Mouse (Mus musculus) limb, embryonic 11.5 days (tissue): ENCODE data around the gene Zfp385b. TPM values are rescaled to one million over a fixed set of nuclear protein-coding genes. Genes with fewer than 3 reads are reported as not detected.

ENCODE experiments used
- ATAC-seq: fragments of 200-750 bp; cut with Nextera tagmentation; 2 replicates; pipeline ENCODE4 v1.8.0; 2017; ENCODE audit warnings: low read depth; ENCODE audit not compliant: insufficient number of reproducible peaks, low FRiP score, low TSS enrichment
- DNase-seq: peaks from one replicate; pipeline ENCODE4 v3.0.0-alpha.2; 2015; ENCODE audit warnings: low spot score
- H3K27ac ChIP-seq: fragments of 300-500 bp; sonication (generic); replicated peaks from 2 replicates; pipeline ENCODE4 v1.5.1; 2014; ENCODE audit warnings: low read depth, mild to moderate bottlenecking, low read length
- H3K27me3 ChIP-seq: fragments of 300-500 bp; sonication (generic); 2 replicates; pipeline ENCODE4 v1.6.1; 2014; ENCODE audit warnings: mild to moderate bottlenecking, low read length, mixed read lengths; ENCODE audit not compliant: control insufficient read depth, insufficient read depth
- H3K36me3 ChIP-seq: fragments of 300-500 bp; sonication (generic); 2 replicates; pipeline ENCODE4 v1.6.1; 2014; ENCODE audit warnings: mild to moderate bottlenecking, low read length, moderate library complexity, mixed read lengths; ENCODE audit not compliant: control insufficient read depth, insufficient read depth
- H3K4me1 ChIP-seq: fragments of 300-500 bp; sonication (generic); 2 replicates; pipeline ENCODE4 v1.6.1; 2014; ENCODE audit warnings: low read length, mixed read lengths; ENCODE audit not compliant: control insufficient read depth, insufficient read depth
- H3K4me2 ChIP-seq: fragments of 300-500 bp; sonication (generic); 2 replicates; pipeline ENCODE4 v1.6.1; 2014; ENCODE audit warnings: low read depth, mild to moderate bottlenecking, moderate library complexity; ENCODE audit not compliant: severe bottlenecking
- H3K4me3 ChIP-seq: fragments of 300-500 bp; sonication (generic); 2 replicates; pipeline ENCODE4 v1.5.1; 2014; ENCODE audit warnings: low read depth, low read length
- H3K9ac ChIP-seq: fragments of 300-500 bp; sonication (generic); 2 replicates; pipeline ENCODE4 v1.6.1; 2014; ENCODE audit warnings: mild to moderate bottlenecking, low read length
- H3K9me3 ChIP-seq: fragments of 300-500 bp; sonication (generic); 2 replicates; pipeline ENCODE4 v1.6.1; 2016; ENCODE audit warnings: low read length; ENCODE audit not compliant: control insufficient read depth
- WGBS: fragments of 180-500 bp; shearing (Covaris S2); extraction: QIAGEN DNeasy Blood & Tissue Kit; methylation state at CpG from one replicate; pipeline ENCODE4 v1.1.7; 2014; 5-methylcytosine and 5-hydroxymethylcytosine counted together
- polyA plus RNA-seq: library from polyadenylated mRNA; unstranded; fragments of >200 nt; fragmentation: Nextera tagmentation; extraction: Ambion mirVana; gene quantifications from 2 replicates; pipeline ENCODE4 v1.2.1, GENCODE M21; 2014

The Zfp385b gene
- 0.64 and 1.2 TPM in 2 replicates for polyA plus RNA-seq

DNA sequence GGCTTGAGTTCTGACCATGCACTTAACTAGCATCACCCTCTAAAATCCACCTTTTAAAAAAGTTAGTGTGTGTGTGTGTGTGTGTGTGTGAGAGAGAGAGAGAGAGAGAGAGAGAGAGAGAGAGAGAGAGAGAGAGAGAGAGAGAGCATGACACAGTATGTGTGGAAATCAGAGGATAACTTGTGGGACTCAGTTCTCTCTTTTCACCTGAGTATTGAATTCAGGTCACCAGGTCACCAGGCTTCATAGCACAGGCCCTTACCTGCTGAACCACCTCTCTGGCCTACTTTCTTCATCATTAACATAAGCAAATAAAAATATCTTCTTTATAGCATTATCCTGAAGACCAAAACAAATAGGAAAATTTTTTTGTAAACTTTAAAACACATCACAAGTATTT lies at the start of gene Zfp385b:
TSS of gene Zfp385b (minus strand) at position 101 of the 400 bp plus-strand sequence.
- ATAC-seq = no peak
- Histone ChIP-seq H3K27me3 (peaks cover 16% of the 10 kb centered on the region), H3K36me3 (no peaks in the 10 kb centered on the region), H3K27ac (no peak within 1 kb of the TSS), H3K4me3 (no peak within 1 kb of the TSS), H3K9ac (no peak within 1 kb of the TSS), H3K4me2 (no peak within 1 kb of the TSS), H3K4me1 (0 out of 2 replicates have a peak, but pooled peaks cover 4% of the 10 kb centered on the region), H3K9me3 (no peaks in the 10 kb centered on the region)
- no peak for DNase-seq

- no peak overlapping the region for H3K4me2 ChIP-seq
- H3K9ac ChIP-seq = no peak overlapping the region
- H3K27ac ChIP-seq = no peak overlapping the region
- H3K27me3 ChIP-seq = no peaks in the 10 kb centered on the region
- DNase-seq (peak; percentile 56), ATAC-seq (peak; percentile 88; the same call in 1 of the 2 replicates)
- no peaks in the 10 kb centered on the region for H3K9me3 ChIP-seq
- no peaks in the 10 kb centered on the region for H3K36me3 ChIP-seq
- peaks cover 4% of the 10 kb centered on the region; the same call in 1 of the 2 replicates for H3K4me1 ChIP-seq
- 8% methylated on average over 6 of the region's 6 CpGs for WGBS
- H3K4me3 ChIP-seq = no peak overlapping the region
Measured at GRCm38 (mm10) chr2:77863934-77864333, 44.5 kb upstream of the Zfp385b start.

GRCm38 (mm10) chr2:77863522-77863921 lies 44.1 kb upstream of the Zfp385b start:
- ATAC-seq = peak; percentile 28; the same call in 1 of the 2 replicates
- no peak overlapping the region; the same call in 1 of the 2 replicates for H3K4me2 ChIP-seq
- no peaks in the 10 kb centered on the region for H3K27me3 ChIP-seq
- DNase-seq = no peak
- no peaks in the 10 kb centered on the region for H3K36me3 ChIP-seq
- H3K9me3 ChIP-seq = no peaks in the 10 kb centered on the region
- H3K4me1 ChIP-seq = peaks cover 4% of the 10 kb centered on the region; the same call in 1 of the 2 replicates
- 70% methylated on average over 15 of the region's 15 CpGs for WGBS
- H3K4me3 ChIP-seq = no peak overlapping the region
- no peak overlapping the region; the same call in 1 of the 2 replicates for H3K9ac ChIP-seq
- 0 out of 2 replicates have a peak overlapping the region, but pooled peaks have one; percentile 36 for H3K27ac ChIP-seq

GRCm38 (mm10) chr2:77841464-77841863 lies 22.0 kb upstream of the Zfp385b start:
- Histone ChIP-seq H3K27me3 (no peaks in the 10 kb centered on the region), H3K27ac (no peak overlapping the region), H3K4me2 (no peak overlapping the region), H3K4me3 (no peak overlapping the region), H3K36me3 (no peaks in the 10 kb centered on the region), H3K4me1 (no peaks in the 10 kb centered on the region), H3K9me3 (no peaks in the 10 kb centered on the region), H3K9ac (no peak overlapping the region)
- DNase-seq = no peak
- no peak for ATAC-seq
- 40% methylated on average over 6 of the region's 6 CpGs for WGBS

DNA sequence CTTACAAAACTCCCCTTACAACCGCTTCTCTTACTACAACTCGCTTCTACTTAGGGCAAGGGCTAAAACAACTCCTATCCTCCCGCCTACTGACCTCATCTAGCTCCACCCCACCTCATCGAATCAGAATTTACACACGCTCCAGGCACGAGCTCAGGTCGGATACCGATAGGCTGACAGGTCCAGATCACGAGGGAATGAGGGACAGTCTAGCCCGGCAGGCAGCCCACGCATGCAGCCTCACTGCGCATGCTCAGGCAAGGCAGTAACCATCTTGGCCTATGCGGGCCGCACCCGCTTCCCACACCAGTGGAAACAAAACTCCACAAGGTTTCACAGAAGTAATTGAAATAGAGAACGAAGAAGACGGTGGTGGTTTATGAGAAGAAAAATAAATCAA lies 20.1 kb upstream of the Zfp385b start:
- Histone ChIP-seq H3K9me3 (no peaks in the 10 kb centered on the region), H3K4me1 (no peaks in the 10 kb centered on the region), H3K4me3 (no peak overlapping the region), H3K27ac (no peak overlapping the region), H3K9ac (no peak overlapping the region), H3K27me3 (no peaks in the 10 kb centered on the region), H3K4me2 (no peak overlapping the region), H3K36me3 (no peaks in the 10 kb centered on the region)
- ATAC-seq (no peak), DNase-seq (no peak)
- 87% methylated on average over 17 of the region's 17 CpGs for WGBS

GRCm38 (mm10) chr2:77838688-77839087 lies 19.2 kb upstream of the Zfp385b start:
- DNase-seq (no peak), ATAC-seq (no peak)
- 86% methylated on average over 1 of the region's 1 CpGs for WGBS
- H3K4me3 ChIP-seq = no peak overlapping the region
- no peak overlapping the region for H3K4me2 ChIP-seq
- H3K27ac ChIP-seq = no peak overlapping the region
- no peak overlapping the region for H3K9ac ChIP-seq
- no peaks in the 10 kb centered on the region for H3K36me3 ChIP-seq
- no peaks in the 10 kb centered on the region for H3K4me1 ChIP-seq
- no peaks in the 10 kb centered on the region for H3K9me3 ChIP-seq
- H3K27me3 ChIP-seq = no peaks in the 10 kb centered on the region

GRCm38 (mm10) chr2:77835781-77836180 lies 16.3 kb upstream of the Zfp385b start:
- Histone ChIP-seq H3K4me1 (no peaks in the 10 kb centered on the region), H3K27ac (no peak overlapping the region), H3K4me2 (no peak overlapping the region), H3K9me3 (no peaks in the 10 kb centered on the region), H3K27me3 (no peaks in the 10 kb centered on the region), H3K9ac (no peak overlapping the region), H3K36me3 (no peaks in the 10 kb centered on the region), H3K4me3 (no peak overlapping the region)
- ATAC-seq (no peak), DNase-seq (no peak)
- 62% methylated on average over 3 of the region's 3 CpGs for WGBS

- WGBS = 69% methylated on average over 7 of the region's 7 CpGs
- Histone ChIP-seq H3K4me2 (no peak overlapping the region), H3K36me3 (no peaks in the 10 kb centered on the region), H3K27ac (no peak overlapping the region), H3K9ac (no peak overlapping the region), H3K27me3 (no peaks in the 10 kb centered on the region), H3K9me3 (no peaks in the 10 kb centered on the region), H3K4me1 (no peaks in the 10 kb centered on the region), H3K4me3 (no peak overlapping the region)
- ATAC-seq (no peak), DNase-seq (no peak)
Measured at GRCm38 (mm10) chr2:77826133-77826828, 6.8 kb upstream of the Zfp385b start.
